Mouse (Mus musculus) layer of hippocampus, adult 9-10 months (tissue): Measurements from ENCODE around the gene Pard6b.
"Not testable (repeated sequence)": the region's sequence is repeated elsewhere in the genome, so short reads cannot be mapped to it uniquely, and the experiment has no call there.

Experiments used
- DNase-seq: peaks from one replicate; pipeline ENCODE4 v3.0.0; 2022; ENCODE audit warnings: low spot score

Gene Pard6b

DNA sequence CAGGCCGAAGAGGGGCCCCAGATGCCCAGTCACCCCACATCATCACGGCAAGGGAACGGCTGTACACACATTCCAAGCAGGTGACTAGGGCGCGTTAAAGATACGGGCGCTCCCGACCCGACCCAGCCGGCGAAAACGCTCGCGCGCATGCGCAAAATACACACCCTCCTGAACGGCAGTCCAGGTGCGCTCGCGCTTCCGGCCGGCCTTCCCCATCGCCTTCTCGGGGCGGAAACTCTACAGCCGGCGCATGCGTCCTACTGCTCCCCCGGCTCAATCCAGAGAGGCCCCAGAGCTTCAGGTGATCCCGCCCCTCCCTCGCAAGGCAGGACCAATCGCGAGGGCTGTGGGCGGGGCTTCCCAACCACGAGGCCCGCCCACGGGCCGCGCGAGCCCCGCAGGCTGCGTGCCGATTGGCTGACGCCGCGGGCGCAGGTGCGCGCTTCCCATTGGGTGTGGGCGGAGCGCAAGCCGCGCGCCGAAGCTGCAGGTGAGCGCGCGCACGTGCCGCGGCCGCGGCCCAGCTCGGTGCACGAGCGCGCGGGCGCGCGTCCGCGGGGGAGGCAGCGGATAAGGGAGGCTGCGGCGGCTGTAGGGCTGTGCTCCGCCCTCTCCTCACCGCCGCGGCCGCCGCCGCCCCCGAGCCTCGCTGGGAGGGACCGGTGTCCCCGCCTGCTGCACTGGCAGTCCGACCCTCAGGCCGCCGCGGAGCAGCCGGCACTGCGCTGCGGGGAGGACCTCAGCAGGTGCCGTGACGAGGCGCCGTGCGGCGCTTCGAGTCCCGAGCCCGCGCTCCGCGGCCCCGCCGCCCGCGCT is at the start of gene Pard6b:
Gene Pard6b (plus strand): TSS at position 574 of the 816 bp plus-strand sequence.
- DNase-seq: peak; percentile 88

DNA sequence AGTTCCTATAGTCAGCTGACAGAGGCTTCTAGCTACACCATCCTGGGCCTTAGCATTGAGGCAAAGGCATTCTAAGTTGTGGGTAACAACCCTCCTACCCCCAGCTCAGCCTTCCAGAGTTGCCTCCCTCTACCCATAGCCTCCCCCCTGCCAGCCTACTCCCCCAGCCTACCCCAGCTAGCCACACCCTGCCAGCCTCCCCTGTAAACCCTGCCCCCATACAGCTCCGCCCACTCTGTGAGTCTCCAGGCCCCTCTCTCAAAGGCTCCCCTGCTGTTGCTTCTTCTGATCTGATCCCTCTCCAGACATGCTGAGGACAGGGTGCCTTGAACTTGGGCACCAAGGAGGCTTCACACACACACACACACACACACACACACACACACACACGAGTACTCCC is 49.0 kb upstream of the Pard6b start:
- no peak for DNase-seq

- no peak for DNase-seq
These were observed 46.9 kb upstream of the Pard6b start for GRCm38 (mm10) chr2:168033905-168034304.

DNA sequence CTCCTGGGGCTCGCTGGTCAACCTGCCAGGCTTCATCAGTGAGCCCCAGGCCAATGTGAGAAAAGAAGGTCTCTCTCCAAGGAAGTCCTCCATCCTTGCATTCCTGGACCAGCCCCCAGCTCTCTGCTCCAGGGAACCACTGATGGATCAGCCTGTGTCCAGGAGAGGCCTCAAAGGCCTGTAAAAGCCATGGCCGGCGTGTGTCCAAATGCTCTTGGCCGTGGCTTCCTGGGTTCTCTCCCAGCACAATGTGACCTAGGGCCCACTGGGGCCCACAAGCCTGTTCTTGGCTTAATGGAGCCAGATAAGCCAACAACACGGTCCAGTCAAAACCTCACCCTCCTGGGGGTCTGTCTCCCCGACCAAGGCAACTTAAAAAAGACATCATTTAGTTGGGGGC is 44.9 kb upstream of the Pard6b start:
- no peak for DNase-seq

DNA sequence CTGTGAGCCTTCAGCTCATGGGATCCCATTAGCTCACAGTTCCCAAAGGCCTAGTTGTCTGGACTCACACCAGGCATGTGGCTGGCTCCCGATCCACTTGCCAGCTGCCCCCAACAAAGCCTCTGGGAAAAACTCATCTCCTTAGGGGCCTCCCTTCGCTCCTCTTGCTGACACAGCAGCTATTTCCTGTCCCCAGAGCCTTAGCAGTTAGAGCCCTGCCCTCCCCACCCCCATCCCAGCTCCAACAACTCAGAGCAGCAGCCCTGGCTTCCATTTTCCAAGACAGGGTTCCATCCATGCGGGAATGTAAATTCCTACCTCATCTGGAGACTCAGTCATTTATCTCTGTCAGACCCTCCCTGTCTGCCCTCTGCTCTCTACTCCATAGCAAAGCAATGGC is 43.7 kb upstream of the Pard6b start:
- DNase-seq: no peak

DNA sequence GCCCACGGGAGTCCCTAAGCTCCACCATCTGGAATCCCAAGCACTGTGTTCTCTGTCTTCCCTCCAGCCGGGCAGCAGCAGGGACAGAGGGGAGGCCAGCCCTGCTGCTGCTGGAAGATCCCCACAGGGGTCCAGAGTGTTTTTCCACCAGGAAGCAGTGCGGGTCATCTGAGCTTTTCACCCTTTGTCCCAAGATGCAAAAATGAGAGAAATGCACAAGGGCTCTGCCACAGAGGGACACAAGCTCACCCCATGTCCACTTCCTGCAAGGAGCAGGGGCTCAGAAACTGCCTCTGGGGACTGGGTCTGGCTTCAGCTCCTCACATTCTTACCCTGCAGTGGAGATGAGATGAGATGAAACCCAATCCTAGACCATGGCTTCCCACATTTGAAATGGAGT is 40.1 kb upstream of the Pard6b start:
- DNase-seq: no peak

GRCm38 (mm10) chr2:168042019-168042418 is 38.8 kb upstream of the Pard6b start:
- no peak for DNase-seq

GRCm38 (mm10) chr2:168044681-168045287 is 36.0 kb upstream of the Pard6b start:
- no peak for DNase-seq

DNA sequence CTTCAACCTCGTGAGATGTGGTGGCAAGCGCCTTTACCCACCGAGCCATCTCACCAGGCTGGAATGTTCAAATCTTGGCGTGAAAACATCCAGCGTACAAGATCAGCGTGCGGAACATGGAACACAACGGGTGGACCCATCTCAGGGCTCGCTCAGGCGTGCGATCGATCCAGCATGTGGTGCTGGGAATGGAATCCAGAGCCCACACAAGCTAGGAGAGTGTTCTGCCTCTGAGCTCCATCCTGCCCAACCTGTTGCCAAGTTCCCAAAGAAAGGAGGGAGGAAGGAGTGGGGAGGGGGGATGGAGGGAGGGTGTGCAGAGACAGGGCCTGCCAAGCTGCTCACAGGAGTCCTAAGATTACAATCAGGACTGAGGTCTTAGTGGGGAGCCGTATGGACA is 35.4 kb upstream of the Pard6b start:
- no peak for DNase-seq

GRCm38 (mm10) chr2:168045771-168046170 is 35.0 kb upstream of the Pard6b start:
- DNase-seq: no peak

GRCm38 (mm10) chr2:168046467-168046866 is 34.3 kb upstream of the Pard6b start:
- DNase-seq: no peak

GRCm38 (mm10) chr2:168049002-168049635 is 31.7 kb upstream of the Pard6b start:
- no peak for DNase-seq

DNA sequence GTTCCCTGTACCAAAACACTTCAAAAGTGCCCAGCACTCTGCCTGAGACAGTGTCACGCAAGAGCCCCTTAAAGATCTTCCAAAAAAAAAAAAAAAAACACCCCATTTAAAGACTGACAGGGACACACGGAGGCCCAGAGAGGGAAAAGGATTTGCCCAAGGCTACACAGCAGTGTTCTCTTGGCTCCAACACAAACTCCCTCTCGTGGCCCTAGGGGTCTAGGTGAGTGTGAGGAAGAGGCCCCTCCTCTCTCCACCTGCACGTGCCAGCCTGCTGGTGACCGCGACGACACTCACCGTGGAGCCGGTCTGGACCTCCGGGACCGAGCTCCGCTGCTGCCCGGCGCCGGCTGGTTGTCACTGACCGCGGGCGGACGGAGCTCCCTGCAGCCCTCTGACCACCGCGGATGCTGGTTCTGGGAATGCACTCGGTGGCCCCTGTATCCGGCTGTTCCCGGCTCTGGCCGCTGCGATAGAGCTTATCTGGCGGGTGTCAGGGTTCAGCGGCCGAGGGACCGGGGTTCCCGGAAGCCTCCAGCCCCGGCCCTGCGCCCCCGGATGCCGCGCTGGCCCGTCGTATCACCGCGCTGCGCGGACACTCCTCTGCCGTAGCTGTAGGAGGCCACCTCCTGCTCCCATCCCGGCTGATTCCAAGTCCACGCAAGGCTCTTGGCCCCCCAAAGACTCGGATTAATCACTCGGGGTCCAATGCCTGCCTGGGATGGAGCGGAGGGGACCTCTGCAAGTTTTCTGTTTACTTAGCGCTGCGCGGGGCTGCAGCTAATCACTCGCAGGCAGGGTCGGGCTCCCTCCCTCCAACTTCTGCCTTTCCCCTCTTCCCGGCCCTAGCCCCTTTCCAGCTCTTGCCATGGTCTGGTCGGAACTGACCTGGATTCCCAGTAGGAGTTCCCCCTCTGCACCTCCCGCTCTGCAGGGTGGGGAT is 30.5 kb upstream of the Pard6b start:
- DNase-seq: no peak

- no peak for DNase-seq
These were observed 28.6 kb upstream of the Pard6b start for GRCm38 (mm10) chr2:168052156-168052555.

GRCm38 (mm10) chr2:168052689-168053088 is 28.1 kb upstream of the Pard6b start:
- no peak for DNase-seq

- DNase-seq: no peak
These were observed 26.7 kb upstream of the Pard6b start for GRCm38 (mm10) chr2:168054142-168054541.

DNA sequence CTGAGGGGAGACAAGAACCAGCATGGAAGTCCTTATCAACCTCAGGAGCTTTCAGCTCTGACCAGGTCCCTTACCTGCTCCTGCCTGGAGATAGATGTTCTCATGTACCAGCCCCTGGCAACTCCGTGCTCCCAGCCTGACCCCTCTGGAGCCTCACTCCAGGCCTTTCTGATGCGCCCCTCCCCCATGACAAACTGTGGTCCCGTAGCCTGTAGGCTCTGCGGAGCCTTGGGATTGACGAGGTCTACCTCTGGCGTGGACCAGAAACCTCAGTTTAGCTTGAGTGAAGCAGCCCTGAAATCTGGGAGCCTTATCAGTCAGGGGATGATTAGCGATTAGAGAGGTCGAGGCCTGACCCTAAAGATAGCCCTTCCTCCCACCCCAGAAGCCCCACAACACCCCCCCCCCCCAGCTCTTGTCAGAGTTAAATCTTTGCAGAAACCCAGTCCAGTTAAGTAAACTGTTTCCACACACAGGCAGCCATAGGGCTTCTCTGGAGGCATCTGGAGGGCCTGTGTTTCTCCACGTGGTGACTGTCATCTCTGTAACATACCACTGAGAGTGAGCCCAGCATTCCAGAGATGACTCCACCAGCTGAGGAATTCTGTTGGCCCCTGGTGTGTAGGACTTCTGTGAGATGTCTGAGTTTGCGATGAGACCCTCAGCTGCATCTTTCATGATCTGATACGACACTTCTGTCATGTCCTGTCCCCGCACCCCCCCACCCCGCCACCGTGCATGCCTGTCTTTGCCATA is 24.7 kb upstream of the Pard6b start:
- DNase-seq: no peak

GRCm38 (mm10) chr2:168056666-168056933 is 24.2 kb upstream of the Pard6b start:
- no peak for DNase-seq

DNA sequence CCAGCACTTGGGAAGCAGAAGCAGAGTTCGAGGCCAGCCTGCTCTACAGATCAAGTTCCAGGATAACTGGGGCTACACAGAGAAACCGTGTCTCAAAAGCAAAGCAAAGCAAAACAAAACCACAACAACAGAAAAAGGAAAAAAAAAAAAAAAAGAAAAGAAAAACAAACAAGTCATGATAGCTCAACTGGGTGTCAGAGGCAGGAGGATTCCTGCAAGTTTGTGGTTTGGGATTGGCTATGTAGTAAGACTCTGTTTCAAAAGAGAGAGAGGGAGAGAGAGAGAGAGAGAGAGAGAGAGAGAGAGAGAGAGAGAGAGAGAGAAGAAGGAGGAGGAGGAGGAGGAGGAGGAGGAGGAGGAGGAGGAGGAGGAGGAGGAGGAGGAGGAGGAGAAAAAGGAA is 22.9 kb upstream of the Pard6b start:
- DNase-seq: not testable (repeated sequence)

DNA sequence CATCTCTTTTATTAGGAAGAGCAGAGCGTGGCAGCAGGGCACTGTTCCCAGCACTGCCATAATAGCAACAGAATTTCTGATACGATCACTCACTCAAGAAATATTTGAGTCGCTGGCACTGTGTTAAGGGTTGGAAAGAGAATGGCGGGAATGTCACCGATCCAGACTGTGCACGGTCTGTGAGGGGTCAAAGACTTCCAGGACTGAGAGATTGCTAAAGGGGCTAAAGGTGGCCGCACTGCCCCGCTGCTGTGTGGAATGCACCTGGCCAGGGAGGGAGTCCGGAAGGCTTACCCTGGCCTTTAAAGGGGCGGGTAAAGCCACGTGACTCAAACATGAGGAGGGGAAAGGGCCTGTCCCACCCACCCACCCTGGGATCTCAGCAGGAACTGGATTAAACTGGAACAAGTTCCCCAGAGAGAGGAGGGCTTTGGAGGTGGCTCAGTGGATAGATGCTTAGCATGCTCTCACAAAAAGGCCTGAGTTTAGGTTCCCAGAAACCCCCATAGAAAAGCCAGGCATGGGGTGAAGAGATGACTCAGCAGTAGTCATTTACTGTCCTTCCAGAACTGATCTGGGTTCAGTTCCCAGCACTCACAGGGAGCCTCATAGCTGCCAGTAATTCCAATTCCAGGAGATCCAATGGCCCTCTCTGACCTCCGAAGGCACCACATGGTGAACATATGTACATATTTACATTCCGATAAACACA is 22.2 kb upstream of the Pard6b start:
- no peak for DNase-seq

GRCm38 (mm10) chr2:168059200-168059790 is 21.5 kb upstream of the Pard6b start:
- DNase-seq: no peak
